Mouse (Mus musculus): Measurements from ENCODE around the gene Wfdc11.

DNA sequence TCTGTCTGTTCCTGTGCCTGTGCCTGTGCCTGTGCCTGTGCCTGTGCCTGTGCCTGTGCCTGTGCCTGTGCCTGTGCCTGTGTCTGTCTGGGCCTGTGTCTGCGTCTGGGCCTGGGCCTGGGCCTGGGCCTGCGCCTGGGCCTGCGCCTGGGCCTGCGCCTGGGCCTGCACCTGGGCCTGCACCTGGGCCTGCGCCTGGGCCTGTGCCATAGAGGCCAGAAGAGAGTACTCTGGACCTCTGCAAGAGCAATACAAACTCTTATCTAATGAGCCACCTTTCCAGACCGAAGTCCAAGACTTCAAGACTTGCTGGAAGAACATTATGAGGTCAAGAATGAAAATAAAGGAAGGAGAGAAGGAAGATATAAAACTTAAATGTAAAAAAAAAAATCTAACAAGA is 31.4 kb upstream of the Wfdc11 start:
- TF ChIP-seq POLR2A (IDR thresholded peaks at IDR 0.05; ENCODE audit: borderline replicate concordance, control insufficient read depth, low read depth, low read length) (no peak), CTCF (IDR thresholded peaks at IDR 0.05; ENCODE audit: control insufficient read depth, insufficient read depth, low read length) (no peak)

Data from bone marrow, adult 2 months (tissue).